Mouse (Mus musculus) kidney, postnatal 0 days (tissue): Measurements from ENCODE around the gene Muc5b. TPM values are rescaled to one million over a fixed set of nuclear protein-coding genes. Genes with fewer than 3 reads are reported as not detected.
"Not testable (repeated sequence)": the region's sequence is repeated elsewhere in the genome, so short reads cannot be mapped to it uniquely, and the experiment has no call there.

ENCODE experiments used
- ATAC-seq: fragments of 200-750 bp; cut with Nextera tagmentation; replicated peaks from 2 replicates; pipeline ENCODE4 v1.8.0; 2017; ENCODE audit warnings: low read depth, moderate number of reproducible peaks, moderate TSS enrichment, moderate library complexity; ENCODE audit not compliant: low FRiP score
- DNase-seq: peaks from one replicate; pipeline ENCODE4 v3.0.0-alpha.2; 2016; ENCODE audit warnings: low spot score
- H3K27ac ChIP-seq: fragments of 300-500 bp; sonication (generic); 2 replicates; pipeline ENCODE4 v1.5.1; 2014; ENCODE audit warnings: mild to moderate bottlenecking
- H3K27me3 ChIP-seq: fragments of 300-500 bp; sonication (generic); 2 replicates; pipeline ENCODE4 v1.6.1; 2014; ENCODE audit warnings: low read length, mixed read lengths; ENCODE audit not compliant: insufficient read depth
- H3K36me3 ChIP-seq: fragments of 300-500 bp; sonication (generic); 2 replicates; pipeline ENCODE4 v1.6.1; 2014; ENCODE audit warnings: low read length, mixed read lengths; ENCODE audit not compliant: insufficient read depth
- H3K4me1 ChIP-seq: fragments of 300-500 bp; sonication (generic); replicated peaks from 2 replicates; pipeline ENCODE4 v1.6.1; 2014; ENCODE audit warnings: antibody characterized with exemption, low read length, mixed read lengths; ENCODE audit not compliant: insufficient read depth
- H3K4me2 ChIP-seq: fragments of 300-500 bp; sonication (generic); 2 replicates; pipeline ENCODE4 v1.6.1; 2014; ENCODE audit warnings: mild to moderate bottlenecking, low read length, moderate library complexity, mixed read lengths
- H3K4me3 ChIP-seq: fragments of 300-500 bp; sonication (generic); replicated peaks from 2 replicates; pipeline ENCODE4 v1.5.1; 2014; ENCODE audit warnings: low read depth, low read length
- H3K9ac ChIP-seq: fragments of 300-500 bp; sonication (generic); 2 replicates; pipeline ENCODE4 v1.6.1; 2014; ENCODE audit warnings: low read depth, low read length
- H3K9me3 ChIP-seq: fragments of 300-500 bp; sonication (generic); replicated peaks from 2 replicates; pipeline ENCODE4 v1.6.1; 2016; ENCODE audit warnings: low read length, inconsistent platforms, mixed read lengths
- CTCF ChIP-seq: IDR thresholded peaks from 2 replicates; pipeline ENCODE4 v1.5.1; 2016; ENCODE audit warnings: antibody characterized with exemption, low read depth, mild to moderate bottlenecking, moderate library complexity
- WGBS: fragments of 180-500 bp; shearing (Covaris S2); extraction: QIAGEN DNeasy Blood & Tissue Kit; methylation state at CpG from one replicate; pipeline ENCODE4 v1.1.7; 2014; 5-methylcytosine and 5-hydroxymethylcytosine counted together
- polyA plus RNA-seq: library from polyadenylated mRNA; unstranded; fragments of >200 nt; fragmentation: Nextera tagmentation; extraction: Ambion mirVana; gene quantifications from 2 replicates; pipeline ENCODE4 v1.2.1, GENCODE M21; 2015

Muc5b gene
- polyA plus RNA-seq, result 0.01 TPM in 2 replicates

GRCm38 (mm10) chr7:141838779-141839178 is at the start of gene Muc5b:
Gene Muc5b, plus strand, starts transcription at chr7:141839070.
- no peaks in the 10 kb centered on the region for H3K27me3 ChIP-seq
- TF ChIP-seq CTCF, result no peak
- no peaks in the 10 kb centered on the region for H3K9me3 ChIP-seq
- DNase-seq (peak; percentile 16), ATAC-seq (peak; percentile 58)
- H3K9ac ChIP-seq, result no peak within 1 kb of the TSS
- H3K4me1 ChIP-seq, result no peaks in the 10 kb centered on the region
- H3K4me2 ChIP-seq, result no peak within 1 kb of the TSS
- no peaks in the 10 kb centered on the region for H3K36me3 ChIP-seq
- H3K27ac ChIP-seq, result no peak within 1 kb of the TSS
- no peak within 1 kb of the TSS for H3K4me3 ChIP-seq
- WGBS, result 52% methylated on average over 5 of the region's 5 CpGs

- ATAC-seq, result no peak
- no peak overlapping the region for H3K4me2 ChIP-seq
- WGBS, result 85% methylated on average over 1 of the region's 1 CpGs
These were observed 44.6 kb upstream of the Muc5b start for GRCm38 (mm10) chr7:141794251-141794650.

GRCm38 (mm10) chr7:141803206-141803605 is 35.7 kb upstream of the Muc5b start:
- Histone ChIP-seq H3K27me3 (no peaks in the 10 kb centered on the region), H3K4me1 (no peaks in the 10 kb centered on the region), H3K9ac (no peak overlapping the region), H3K9me3 (no peaks in the 10 kb centered on the region), H3K36me3 (no peaks in the 10 kb centered on the region), H3K4me2 (no peak overlapping the region), H3K27ac (no peak overlapping the region), H3K4me3 (no peak overlapping the region)
- ATAC-seq, result no peak
- TF ChIP-seq CTCF, result no peak
- 91% methylated on average over 7 of the region's 7 CpGs for WGBS
- DNase-seq, result no peak

More at GRCm38 (mm10) chr7:141794251-141794650, 44.6 kb upstream of the Muc5b start:
- TF ChIP-seq CTCF, result no peak
- H3K4me1 ChIP-seq, result no peaks in the 10 kb centered on the region
- H3K27me3 ChIP-seq, result no peaks in the 10 kb centered on the region
- H3K36me3 ChIP-seq, result no peaks in the 10 kb centered on the region
- DNase-seq, result no peak
- H3K9me3 ChIP-seq, result 0 out of 2 replicates have a peak, but pooled peaks cover 5% of the 10 kb centered on the region
- no peak overlapping the region for H3K9ac ChIP-seq
- no peak overlapping the region for H3K27ac ChIP-seq
- H3K4me3 ChIP-seq, result no peak overlapping the region

GRCm38 (mm10) chr7:141805384-141805783 is 33.5 kb upstream of the Muc5b start:
- H3K4me2 ChIP-seq, result no peak overlapping the region
- no peaks in the 10 kb centered on the region for H3K27me3 ChIP-seq
- ATAC-seq, result no peak
- H3K4me3 ChIP-seq, result no peak overlapping the region
- no peaks in the 10 kb centered on the region for H3K4me1 ChIP-seq
- H3K9ac ChIP-seq, result no peak overlapping the region
- 83% methylated on average over 7 of the region's 7 CpGs for WGBS
- H3K9me3 ChIP-seq, result no peaks in the 10 kb centered on the region
- no peak for DNase-seq
- no peaks in the 10 kb centered on the region for H3K36me3 ChIP-seq
- H3K27ac ChIP-seq, result no peak overlapping the region
- TF ChIP-seq CTCF, result no peak

- H3K4me1 ChIP-seq, H3K4me2 ChIP-seq, H3K27me3 ChIP-seq, H3K4me3 ChIP-seq, H3K27ac ChIP-seq, ATAC-seq, H3K9me3 ChIP-seq, H3K9ac ChIP-seq, H3K36me3 ChIP-seq, DNase-seq: not testable (repeated sequence)
- WGBS, result no CpG with 5 or more reads among the region's 4 CpGs
These were observed 31.0 kb upstream of the Muc5b start for GRCm38 (mm10) chr7:141807823-141808222.

GRCm38 (mm10) chr7:141809933-141810332 is 28.9 kb upstream of the Muc5b start:
- H3K27ac ChIP-seq, DNase-seq, H3K36me3 ChIP-seq, H3K9ac ChIP-seq, H3K4me2 ChIP-seq, H3K4me1 ChIP-seq, H3K9me3 ChIP-seq, H3K4me3 ChIP-seq, ATAC-seq, H3K27me3 ChIP-seq: not testable (repeated sequence)
- no CpG with 5 or more reads among the region's 4 CpGs for WGBS

- H3K4me1 ChIP-seq, result 0 out of 2 replicates have a peak, but pooled peaks cover 5% of the 10 kb centered on the region
- no peaks in the 10 kb centered on the region for H3K27me3 ChIP-seq
- no peak overlapping the region for H3K4me2 ChIP-seq
- no peak for TF ChIP-seq CTCF
- no peaks in the 10 kb centered on the region for H3K36me3 ChIP-seq
- 79% methylated on average over 4 of the region's 4 CpGs for WGBS
- no peak overlapping the region for H3K4me3 ChIP-seq
- ATAC-seq, result no peak
- H3K9me3 ChIP-seq, result no peaks in the 10 kb centered on the region
- H3K27ac ChIP-seq, result no peak overlapping the region
- H3K9ac ChIP-seq, result no peak overlapping the region
- DNase-seq, result no peak
These were observed 25.5 kb upstream of the Muc5b start for GRCm38 (mm10) chr7:141813321-141813720.
